ENCODE assay signal across 8 mouse cellular contexts in the genomic region with DNA sequence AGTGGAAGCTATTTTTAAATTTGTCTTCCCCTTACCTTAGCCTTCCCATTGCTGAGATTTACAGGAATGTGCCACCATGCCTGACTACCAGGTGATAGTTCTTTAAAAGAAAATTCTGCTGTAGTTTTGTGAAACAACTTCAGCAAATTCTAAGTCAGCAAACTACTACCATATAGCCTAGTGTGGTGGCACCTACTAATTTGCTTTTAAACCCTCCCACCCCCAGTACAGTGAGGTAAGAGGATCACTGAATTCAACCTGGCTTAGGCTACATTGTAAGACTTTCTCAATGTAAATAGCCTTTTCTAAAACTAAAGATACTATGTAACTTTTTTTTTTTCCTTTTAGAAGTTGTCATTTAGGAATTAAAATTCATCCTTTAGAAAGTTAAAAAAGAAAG. TPM values are rescaled to one million over a fixed set of nuclear protein-coding genes. Genes with fewer than 3 reads are reported as not detected.
DNase-seq lines count a peak whose midpoint lies in the region; ATAC-seq and TF ChIP-seq lines count a peak whose summit lies in the region.

No protein-coding gene starts in this region.

- no peak for ATAC-seq in lung, embryonic 15.5 days (ENCODE audit: borderline replicate concordance, extremely low read depth, low FRiP score, low TSS enrichment)
- no peak for ATAC-seq in forebrain, embryonic 12.5 days (ENCODE audit: low FRiP score)
- ATAC-seq in limb, embryonic 13.5 days (ENCODE audit: low FRiP score, low read depth): no peak

- peak overlapping the region; percentile 72 for H3K4me2 ChIP-seq in lung, embryonic 15.5 days
- peak overlapping the region; percentile 66 for H3K4me2 ChIP-seq in forebrain, embryonic 12.5 days
- H3K4me2 ChIP-seq in limb, embryonic 13.5 days (replicated peaks): peak overlapping the region; percentile 71

- H3K27me3 ChIP-seq in lung, embryonic 15.5 days: no peaks in the 10 kb centered on the region
- no peaks in the 10 kb centered on the region for H3K27me3 ChIP-seq in forebrain, embryonic 12.5 days
- H3K27me3 ChIP-seq in limb, embryonic 13.5 days: no peaks in the 10 kb centered on the region

- peak overlapping the region; percentile 85 for H3K4me3 ChIP-seq in lung, embryonic 15.5 days
- H3K4me3 ChIP-seq in forebrain, embryonic 12.5 days (replicated peaks): no peak overlapping the region; the same call in 1 of the 2 replicates
- peak overlapping the region; percentile 86 for H3K4me3 ChIP-seq in limb, embryonic 13.5 days
- peak overlapping the region; percentile 18; the same call in 1 of the 2 replicates for H3K4me3 ChIP-seq in olfactory bulb, adult 2 months (ENCODE audit: insufficient read depth, low read depth, low read length)

- no peaks in the 10 kb centered on the region for H3K9me3 ChIP-seq in lung, embryonic 15.5 days
- no peaks in the 10 kb centered on the region for H3K9me3 ChIP-seq in forebrain, embryonic 12.5 days
- H3K9me3 ChIP-seq in limb, embryonic 13.5 days: no peaks in the 10 kb centered on the region

- peaks cover 6% of the 10 kb centered on the region; the same call in 1 of the 2 replicates for H3K36me3 ChIP-seq in lung, embryonic 15.5 days
- H3K36me3 ChIP-seq in forebrain, embryonic 12.5 days (replicated peaks): peaks cover 7% of the 10 kb centered on the region; the same call in 1 of the 2 replicates
- H3K36me3 ChIP-seq in limb, embryonic 13.5 days: peaks cover 12% of the 10 kb centered on the region

- no peak for DNase-seq in lung, postnatal 25 days (ENCODE audit: low spot score)
- DNase-seq in adipocyte (ENCODE audit: low spot score): no peak
- DNase-seq in layer of hippocampus, adult 11-12 months (ENCODE audit: low spot score): no peak
- DNase-seq in kidney, adult 11 months: no peak

- H3K27ac ChIP-seq in lung, embryonic 15.5 days: no peak overlapping the region
- H3K27ac ChIP-seq in forebrain, embryonic 12.5 days: no peak overlapping the region
- no peak overlapping the region for H3K27ac ChIP-seq in limb, embryonic 13.5 days
- H3K27ac ChIP-seq in olfactory bulb, adult 2 months (ENCODE audit: insufficient read depth, low read depth, low read length): no peak overlapping the region

- no peak for TF ChIP-seq POLR2A in olfactory bulb, adult 2 months (IDR thresholded peaks at IDR 0.05; ENCODE audit: insufficient read depth, low read depth, low read length)

- peaks cover 14% of the 10 kb centered on the region for H3K4me1 ChIP-seq in lung, embryonic 15.5 days
- H3K4me1 ChIP-seq in forebrain, embryonic 12.5 days: peaks cover 21% of the 10 kb centered on the region
- H3K4me1 ChIP-seq in limb, embryonic 13.5 days: peaks cover 18% of the 10 kb centered on the region
- 0 out of 2 replicates have a peak, but pooled peaks cover 3% of the 10 kb centered on the region for H3K4me1 ChIP-seq in olfactory bulb, adult 2 months (ENCODE audit: control insufficient read depth, insufficient read depth, low read length)

- no peak for TF ChIP-seq CTCF in olfactory bulb, adult 2 months (IDR thresholded peaks at IDR 0.05; ENCODE audit: insufficient read depth, low read depth, low read length)

- H3K9ac ChIP-seq in lung, embryonic 15.5 days: no peak overlapping the region
- H3K9ac ChIP-seq in forebrain, embryonic 12.5 days: 0 out of 2 replicates have a peak overlapping the region, but pooled peaks have one; percentile 93
- peak overlapping the region; percentile 92; the same call in 1 of the 2 replicates for H3K9ac ChIP-seq in limb, embryonic 13.5 days

RNA-seq across cellular contexts. Expression of a gene that starts 1.5 kb away (rescaled TPM):
- polyA plus RNA-seq in lung, embryonic 15.5 days (2015; fragmentation: Nextera tagmentation; extraction: Ambion mirVana): 34.8 and 37.2 TPM in 2 replicates
- 46.8 and 47.5 TPM in 2 replicates for polyA plus RNA-seq in forebrain, embryonic 12.5 days (2016; fragmentation: Nextera tagmentation; extraction: Ambion mirVana)
- 40.0 and 41.4 TPM in 2 replicates for polyA plus RNA-seq in limb, embryonic 13.5 days (2015; fragmentation: Nextera tagmentation; extraction: Ambion mirVana)
- not detected in 2 replicates for polyA plus RNA-seq in olfactory bulb, adult 2 months (2012; ENCODE audit: insufficient read depth, insufficient read length, low replicate concordance, missing spikeins)

RNA-seq across cellular contexts. Expression of a gene that starts 14.3 kb away (rescaled TPM):
- polyA plus RNA-seq in lung, embryonic 15.5 days (2015; fragmentation: Nextera tagmentation; extraction: Ambion mirVana): 2.7 and 3.3 TPM in 2 replicates
- polyA plus RNA-seq in forebrain, embryonic 12.5 days (2016; fragmentation: Nextera tagmentation; extraction: Ambion mirVana): 7.3 and 8.0 TPM in 2 replicates
- 6.6 and 8.1 TPM in 2 replicates for polyA plus RNA-seq in limb, embryonic 13.5 days (2015; fragmentation: Nextera tagmentation; extraction: Ambion mirVana)
- polyA plus RNA-seq in olfactory bulb, adult 2 months (2012; ENCODE audit: insufficient read depth, insufficient read length, low replicate concordance, missing spikeins): not detected in 2 replicates
